Mouse (Mus musculus): ENCODE data around the gene Ccdc73. TPM values are rescaled to one million over a fixed set of nuclear protein-coding genes. Genes with fewer than 3 reads are reported as not detected.
A peak's percentile ranks its signal among the peaks of the same experiment; 100 is the strongest.
"Not testable (repeated sequence)": the region's sequence is repeated elsewhere in the genome, so short reads cannot be mapped to it uniquely, and the experiment has no call there.

The Ccdc73 gene
- total RNA-seq, 2 experiments from 2014 or later, result 6.0 to 8.6 TPM

DNA sequence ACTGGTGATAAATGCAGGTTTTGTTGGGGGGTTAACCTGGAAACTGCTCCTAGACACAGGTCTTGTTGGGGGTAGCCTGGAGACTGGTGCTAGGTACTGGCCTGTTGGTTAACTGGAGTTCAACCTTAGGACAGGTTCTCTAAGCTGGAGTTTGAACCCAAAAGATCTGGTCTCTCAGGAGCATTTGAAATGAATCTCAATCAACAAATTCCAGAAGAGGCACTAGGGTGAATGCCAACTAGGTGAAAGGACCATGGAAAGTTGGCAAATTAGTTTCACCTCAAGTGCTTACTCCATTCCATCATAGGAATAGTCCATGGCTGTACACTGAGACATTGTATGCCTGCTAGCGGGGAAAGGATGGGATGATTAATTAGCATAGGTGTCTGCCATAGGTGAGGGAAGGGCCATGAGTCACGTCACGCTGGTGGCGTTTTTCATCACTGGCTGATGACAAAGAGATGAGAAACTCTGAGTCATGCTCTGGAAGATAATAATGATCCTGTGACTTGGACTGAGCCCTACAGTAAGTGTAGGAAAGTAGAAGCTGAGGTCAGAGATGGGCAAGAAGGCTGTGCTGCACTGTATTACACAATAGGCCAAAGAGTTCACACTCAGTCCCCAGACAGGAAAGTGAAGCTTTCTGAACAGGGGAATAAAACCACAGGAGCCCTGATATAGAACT is 3.3 kb upstream of the Ccdc73 start:
- DNase-seq (ENCODE audit: low spot score in 2 of 2), result no peak

DNA sequence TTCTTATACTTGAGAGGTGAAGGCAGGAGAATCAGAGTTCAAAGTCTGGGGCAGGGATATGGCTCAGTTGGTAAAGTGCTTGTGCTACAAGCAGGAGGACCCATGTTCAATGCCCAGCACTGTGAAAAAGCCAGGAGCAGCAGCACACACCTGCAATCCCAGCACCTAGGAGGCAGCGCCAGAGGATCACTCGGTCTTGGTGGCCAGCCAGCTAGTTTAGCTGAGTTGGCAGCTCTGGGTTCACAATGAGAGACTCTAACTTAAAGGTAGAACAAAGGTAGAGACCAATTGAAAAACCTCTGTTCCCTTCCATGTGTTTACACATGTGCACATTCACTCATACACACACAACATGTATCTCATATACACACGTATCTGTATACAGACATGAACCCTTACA is 1.5 kb downstream of the Ccdc73 start:
- DNase-seq (ENCODE audit: low spot score in 2 of 2), result no peak

DNA sequence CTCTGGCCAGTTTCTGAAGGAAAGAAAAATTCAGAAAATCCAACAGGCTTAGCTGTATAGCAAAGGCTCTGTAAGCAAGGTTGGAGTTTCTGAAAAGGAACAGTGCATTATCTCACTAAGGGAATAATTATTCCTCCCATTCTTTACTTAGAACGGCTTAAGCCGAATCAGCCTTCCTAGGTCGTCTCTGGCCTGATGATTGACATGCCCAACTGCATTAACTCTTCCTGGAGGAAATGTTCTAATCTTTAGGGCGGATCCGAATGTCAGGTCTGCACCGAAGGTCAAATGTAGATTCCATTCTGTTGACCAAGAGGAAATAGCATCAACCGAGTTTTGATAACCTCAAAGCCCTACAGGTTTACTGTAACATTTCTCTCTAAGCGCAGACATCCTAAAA is 11.2 kb downstream of the Ccdc73 start:
- DNase-seq (ENCODE audit: low spot score in 2 of 2), result no peak

DNA sequence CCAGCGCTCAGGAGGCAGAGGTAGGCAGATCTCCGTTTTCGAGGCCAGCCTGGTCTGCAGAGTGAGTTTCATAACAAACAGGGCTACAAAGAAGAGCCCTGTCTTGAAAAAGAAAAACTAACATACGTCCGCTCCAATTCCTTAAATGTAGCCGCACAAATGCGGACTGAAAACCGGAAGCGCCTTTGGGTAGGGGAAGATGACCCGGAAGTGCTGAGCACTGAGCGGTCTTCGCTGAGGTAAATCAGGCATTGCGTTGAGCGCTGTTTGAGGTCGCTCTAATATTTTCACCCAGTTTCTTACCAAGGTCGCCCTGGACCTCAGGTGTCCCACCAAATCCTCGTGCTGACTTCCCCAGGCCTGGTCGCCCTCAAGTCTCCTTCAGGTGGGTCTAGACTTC is 18.5 kb downstream of the Ccdc73 start:
- DNase-seq (ENCODE audit: low spot score in 2 of 2), result no peak

DNA sequence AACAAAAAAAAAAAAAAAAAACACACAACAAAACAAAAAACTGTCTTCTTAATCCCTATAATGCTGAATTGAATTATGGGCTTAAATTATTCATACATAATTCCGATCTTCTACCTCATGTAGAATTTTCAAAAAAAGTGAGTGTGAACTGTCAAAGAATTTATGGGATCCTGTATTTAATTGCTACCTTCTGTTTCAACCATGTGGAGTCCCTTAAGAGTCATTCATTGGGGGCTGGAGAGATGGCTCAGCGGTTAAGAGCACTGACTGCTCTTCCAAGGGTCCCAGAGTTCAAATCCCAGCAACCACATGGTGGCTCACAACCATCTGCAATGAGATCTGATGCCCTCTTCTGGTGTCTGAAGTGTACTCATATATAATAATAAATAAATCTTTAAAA is 19.7 kb downstream of the Ccdc73 start:
- not testable (repeated sequence) for DNase-seq (ENCODE audit: low spot score in 2 of 2)

DNA sequence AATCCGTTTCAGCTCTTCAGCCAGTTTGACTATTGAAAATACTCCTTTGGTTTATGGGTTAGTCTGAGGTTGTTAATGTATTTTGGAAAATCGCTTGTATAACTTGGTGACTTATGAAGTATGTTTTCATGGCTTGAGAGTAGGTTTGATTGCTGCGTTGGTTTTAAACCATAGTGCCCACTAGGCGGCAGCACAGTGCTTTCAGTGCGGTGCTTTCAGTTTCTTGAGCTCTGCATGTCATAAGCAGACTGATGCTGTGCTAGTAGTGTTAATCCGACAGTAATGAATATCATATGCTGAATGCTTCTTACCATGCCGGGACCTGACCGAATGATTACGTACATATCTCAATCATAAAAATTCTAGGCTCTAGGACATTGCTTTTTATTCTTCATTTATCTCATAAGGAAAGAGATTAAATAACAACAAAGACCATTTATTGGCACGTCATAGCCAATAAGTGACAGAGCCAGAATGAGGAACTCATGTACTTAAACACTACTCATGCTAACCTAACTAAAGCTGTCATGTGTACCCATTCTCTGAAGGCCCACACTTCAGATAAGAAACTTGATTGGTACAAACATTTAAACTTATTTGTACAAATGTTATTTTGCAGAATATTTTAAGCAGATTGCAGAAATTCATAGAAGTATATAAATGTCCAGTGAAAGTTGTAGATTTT is 20.4 kb downstream of the Ccdc73 start:
- peak; percentile 72 to 78 for DNase-seq (ENCODE audit: low spot score in 2 of 2)

DNA sequence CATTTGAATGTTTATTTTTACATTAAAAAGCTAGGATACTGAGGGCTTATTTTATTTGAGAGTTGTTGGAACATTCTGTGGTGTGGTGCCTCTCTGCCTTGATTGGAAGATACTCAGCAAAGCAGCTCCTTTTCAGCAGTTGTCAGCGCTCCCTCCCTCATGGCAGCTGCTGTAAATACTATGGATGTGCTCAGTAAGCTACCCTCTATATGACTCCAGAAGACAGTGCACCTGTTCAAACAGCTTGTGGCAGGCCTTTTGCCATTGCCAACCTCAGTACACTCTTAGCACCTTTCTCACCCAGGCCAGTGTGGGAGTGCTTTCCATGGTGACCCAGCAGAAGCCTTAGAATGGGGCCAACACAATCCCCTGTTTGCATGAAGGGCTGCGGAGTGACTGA is 32.4 kb downstream of the Ccdc73 start:
- DNase-seq (ENCODE audit: low spot score in 2 of 2), result no peak

DNA sequence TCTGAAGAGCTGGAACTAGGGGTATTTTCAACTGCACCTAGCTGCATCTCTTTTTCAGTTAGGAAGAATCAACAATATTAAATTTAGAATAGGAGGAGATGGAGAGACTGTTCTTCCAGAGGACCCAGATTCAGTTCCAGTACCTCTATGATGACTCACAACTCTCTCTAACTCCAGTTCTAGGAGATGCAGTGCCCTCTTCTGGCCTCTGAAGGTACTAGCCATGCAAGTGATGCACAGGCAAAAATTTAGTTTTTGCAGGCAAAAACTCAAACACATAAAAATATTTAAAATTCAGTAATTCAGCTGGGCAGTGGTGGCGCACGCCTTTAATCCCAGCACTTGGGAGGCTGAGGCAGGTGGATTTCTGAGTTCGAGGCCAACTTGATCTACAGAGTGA is 48.1 kb downstream of the Ccdc73 start:
- no peak for DNase-seq (ENCODE audit: low spot score in 2 of 2)

DNA sequence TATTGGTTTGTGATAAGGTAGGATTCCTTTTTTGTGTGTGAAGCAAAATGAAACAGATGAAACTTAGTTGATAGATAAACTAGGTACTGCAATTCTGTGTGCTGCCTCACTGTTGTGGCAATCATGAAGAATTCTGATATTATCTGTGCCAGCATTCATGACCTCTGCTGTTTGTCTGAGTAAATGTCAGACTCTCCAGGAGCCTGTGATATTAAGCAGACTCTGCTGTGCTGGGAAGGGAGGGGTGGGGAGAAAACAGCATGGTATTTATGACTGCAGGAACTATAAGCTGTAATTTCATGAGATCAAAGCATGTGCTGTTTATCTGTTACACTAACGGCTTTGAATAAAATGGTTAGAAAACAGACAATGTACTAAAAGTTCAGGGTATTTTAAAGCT is 96.9 kb downstream of the Ccdc73 start:
- no peak for DNase-seq (ENCODE audit: low spot score in 2 of 2)

DNA sequence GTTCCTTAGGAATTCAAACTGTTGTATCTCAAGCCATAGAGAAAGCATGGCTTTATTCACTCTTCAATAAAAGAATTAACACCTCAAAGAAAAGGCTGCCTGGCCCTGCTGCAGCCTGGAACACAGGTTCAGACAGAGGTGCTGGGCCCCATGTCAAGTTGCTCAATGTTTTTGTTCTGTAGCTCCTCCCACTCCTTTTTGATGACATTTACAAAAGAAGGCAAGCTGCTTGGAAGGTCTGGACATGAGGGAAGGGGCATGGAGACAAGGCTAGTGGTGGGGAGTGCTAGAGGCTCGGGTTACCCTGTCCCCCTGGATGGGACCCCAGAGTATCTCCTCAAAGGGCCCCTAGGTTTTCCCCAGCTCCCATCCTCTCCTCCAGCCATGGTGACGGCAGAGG is 114.1 kb downstream of the Ccdc73 start:
- no peak for DNase-seq (ENCODE audit: low spot score in 2 of 2)

DNA sequence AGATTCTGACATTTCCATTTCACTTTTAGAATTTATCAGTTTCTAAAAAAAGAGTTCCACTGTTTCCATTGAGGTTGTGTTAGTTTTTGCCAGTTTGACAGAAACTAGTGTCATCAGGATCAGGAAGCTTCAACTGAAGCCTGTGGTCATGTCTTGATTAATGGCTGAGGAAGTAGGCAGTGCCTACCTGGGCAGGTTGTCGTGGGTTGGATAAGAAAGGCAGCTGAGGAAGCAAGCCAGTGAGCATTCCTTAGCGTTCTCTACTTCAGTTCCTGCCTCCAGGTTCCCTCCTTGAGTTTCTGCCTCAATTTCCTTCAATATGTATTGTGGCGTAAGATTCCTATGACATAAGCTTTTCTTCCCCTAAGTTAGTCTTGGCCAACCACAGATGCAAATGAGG is 118.2 kb downstream of the Ccdc73 start:
- no peak for DNase-seq (ENCODE audit: low spot score in 2 of 2)

DNA sequence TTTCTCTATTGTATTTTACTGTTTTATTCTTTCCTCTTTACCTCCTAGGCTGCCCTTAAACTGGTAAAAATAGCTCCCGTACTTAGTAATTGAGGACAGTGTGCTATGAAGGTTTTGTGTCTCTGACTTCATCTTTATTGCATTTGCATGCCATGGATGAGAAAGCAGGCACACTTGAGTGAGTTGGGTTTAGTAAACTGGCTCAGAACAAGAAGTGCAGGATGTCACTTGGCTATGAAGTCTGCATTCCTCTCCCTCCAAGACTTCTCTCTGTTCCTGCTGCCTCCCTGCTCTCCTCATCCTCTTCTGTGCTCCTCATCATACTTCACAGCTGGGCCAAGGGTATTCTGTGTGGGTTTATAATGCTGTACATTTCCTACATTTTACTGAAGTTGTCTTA is 121.4 kb downstream of the Ccdc73 start:
- DNase-seq (ENCODE audit: low spot score in 2 of 2), result no peak

DNA sequence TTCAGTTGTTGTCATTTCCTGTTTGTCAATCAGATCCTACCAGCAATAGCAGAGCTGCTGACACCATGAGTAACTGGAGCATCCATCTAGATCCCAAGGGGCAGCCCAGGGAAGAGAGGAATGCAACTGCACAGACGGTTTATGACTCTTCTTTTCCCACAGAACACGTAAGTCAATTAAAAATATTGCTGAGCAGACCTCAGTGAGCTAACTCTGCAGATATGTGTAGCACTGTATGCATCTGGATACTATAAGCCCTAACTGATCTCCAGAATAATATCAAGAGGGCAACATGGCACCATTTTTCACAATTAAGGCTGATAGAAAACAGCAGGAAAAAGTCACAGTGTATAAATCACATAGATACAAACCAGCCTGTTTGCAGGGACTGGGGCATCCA is 126.8 kb downstream of the Ccdc73 start:
- no peak for DNase-seq (ENCODE audit: low spot score in 2 of 2)

DNA sequence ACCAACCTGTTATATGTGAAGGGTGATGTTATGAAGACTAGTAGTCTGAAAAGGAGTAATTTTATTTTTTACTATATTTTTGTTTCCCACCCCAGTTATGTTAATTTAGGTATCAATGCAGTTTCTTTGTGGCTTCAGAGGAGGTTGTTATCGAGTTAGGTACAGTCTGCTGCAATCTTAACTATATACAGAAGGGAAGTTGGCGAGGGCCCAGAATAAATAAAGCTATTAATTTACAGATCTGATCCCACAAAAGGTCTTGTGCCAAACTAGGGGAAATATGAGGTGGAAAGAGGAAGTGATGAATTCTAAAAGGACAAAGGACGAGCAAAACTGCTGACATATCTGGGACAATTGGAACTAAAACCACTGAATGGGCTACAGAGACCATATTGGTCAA is 128.6 kb downstream of the Ccdc73 start:
- no peak for DNase-seq (ENCODE audit: low spot score in 2 of 2)

DNA sequence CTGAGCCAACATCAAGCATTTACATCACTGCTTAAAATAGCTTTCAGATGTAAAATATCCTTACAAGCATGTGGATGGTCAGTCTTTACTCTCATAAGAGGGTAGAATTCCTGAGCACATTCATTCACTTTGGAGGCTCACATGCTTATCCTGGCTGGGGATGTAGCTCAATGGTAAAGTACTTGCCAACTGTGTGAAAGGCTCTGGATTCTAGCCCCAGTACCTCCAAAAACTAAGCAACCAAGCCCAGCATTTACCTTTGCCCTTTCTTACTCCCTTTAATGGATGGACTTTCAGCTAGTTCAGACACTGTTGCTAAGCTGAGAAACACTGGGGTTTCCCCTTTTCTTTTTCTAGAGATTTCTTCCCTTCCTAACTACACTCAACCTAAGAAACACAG is 139.6 kb downstream of the Ccdc73 start:
- no peak for DNase-seq (ENCODE audit: low spot score in 2 of 2)

DNA sequence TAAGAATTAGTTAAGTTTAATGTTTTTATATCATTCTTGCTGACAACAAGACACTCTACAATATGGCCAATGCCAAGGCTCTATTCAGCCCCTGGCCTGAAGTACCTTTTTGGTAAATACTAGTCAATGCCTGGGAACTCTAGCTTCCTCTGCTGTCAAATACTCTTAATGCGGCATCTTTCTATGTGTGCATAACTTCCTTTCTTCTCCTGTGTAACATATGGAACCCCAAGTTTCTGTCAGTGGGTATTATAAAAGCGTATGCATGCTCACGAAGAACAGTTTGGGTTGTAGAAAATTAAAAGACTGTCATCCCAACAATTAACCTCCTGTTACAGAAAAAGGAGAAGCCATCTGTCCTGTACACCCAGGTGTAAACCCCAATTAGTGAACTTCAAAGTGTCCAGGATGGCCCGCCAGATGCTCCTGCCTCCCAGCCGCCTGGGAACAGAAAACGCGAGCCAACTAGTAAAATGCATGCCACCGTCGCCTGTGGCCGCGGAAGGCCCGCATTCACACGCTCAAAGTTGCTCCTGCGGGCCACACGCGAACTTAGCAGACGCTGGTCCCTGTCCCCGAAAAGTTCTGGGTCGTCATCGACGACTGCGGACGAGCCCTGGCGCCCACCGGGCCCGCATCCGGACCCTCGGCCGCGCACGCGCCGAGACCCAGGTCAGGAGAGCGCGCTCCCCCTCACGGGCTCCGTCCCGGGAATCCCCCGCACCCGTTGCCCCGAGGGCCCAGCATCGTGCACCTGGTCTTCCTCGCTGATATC is 148.8 kb downstream of the Ccdc73 start:
- no peak for DNase-seq (ENCODE audit: low spot score in 2 of 2)

DNA sequence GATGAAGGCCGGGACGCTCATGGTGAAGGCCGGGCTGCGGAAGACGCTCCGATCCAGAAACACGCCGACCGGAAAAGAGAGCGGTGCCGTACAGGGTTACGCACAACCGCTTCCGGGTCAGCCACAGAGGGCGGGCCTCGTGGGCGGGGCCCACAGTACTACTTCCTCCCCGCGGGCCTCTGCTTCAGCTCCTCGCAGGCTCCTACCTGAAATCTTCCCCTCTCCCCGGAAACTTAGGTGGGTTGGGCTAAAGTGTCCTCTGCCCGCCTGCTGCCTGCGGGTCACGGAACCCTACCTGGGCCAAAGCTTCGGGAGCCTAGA is 149.3 kb downstream of the Ccdc73 start, which contains the start of gene Eif3m:
Gene Eif3m, minus strand, starts transcription at position 114 of the 321 bp plus-strand sequence.
- DNase-seq (ENCODE audit: low spot score in 2 of 2), result peak; percentile 91 to 92

DNA sequence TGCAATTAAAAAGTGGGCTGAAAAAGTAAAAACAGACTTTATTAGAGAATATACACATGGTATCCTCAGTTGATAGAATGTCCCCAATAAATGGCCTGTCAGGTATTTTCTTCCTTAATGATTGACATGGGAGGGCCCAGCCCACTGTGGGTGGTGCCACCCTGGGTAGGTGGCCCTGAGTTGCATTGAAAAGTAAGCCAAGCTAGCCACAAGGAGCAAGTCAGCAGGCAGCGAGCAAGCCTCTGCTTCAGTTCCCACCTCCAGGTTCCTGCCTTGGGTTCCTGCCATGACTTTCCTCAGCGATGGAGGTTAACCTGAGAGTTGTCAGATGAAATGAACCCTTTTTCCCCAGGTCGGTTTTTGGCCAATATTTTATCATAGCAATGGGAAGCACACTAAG is 150.2 kb downstream of the Ccdc73 start:
- DNase-seq (ENCODE audit: low spot score in 2 of 2), result no peak

DNA sequence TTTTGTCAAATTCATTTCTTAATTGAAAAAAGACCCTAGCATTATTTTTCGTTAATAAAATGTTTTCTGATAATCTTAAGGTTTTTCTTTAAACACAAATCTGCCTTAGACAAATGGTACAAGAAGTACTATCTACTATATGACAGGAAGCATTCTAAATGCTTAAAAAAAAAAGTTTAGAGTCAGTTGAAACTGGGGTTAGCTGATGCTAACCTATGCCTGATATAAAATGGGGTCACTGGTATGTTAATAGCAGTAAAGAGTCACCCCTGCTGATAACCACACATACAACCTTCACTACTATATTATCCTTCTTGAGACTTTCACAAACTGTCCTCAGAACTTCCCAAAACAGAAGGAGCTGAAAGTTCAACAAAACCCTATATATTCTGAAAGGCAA is 151.9 kb downstream of the Ccdc73 start:
- no peak for DNase-seq (ENCODE audit: low spot score in 2 of 2)

DNA sequence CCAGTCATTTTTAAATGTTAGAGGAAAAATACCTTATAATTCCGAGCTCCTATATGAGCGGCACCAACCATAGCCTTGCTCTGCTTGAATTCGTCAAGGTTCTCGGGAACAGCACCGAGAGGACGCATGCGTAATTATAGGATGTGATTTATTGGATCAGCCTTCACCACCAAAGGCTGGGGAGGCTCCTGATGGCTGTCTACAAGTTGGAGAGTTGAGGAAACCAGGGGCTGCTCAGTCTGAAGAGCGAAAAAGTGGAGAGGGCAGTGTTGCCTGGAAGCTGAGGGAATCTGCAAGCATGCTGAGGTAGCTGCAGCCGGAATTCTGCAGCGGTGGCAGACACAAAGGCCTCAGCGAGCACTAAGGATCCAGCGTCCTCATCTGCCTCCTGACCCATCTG is 153.7 kb downstream of the Ccdc73 start:
- DNase-seq (ENCODE audit: low spot score in 2 of 2), result peak in 1 of 2 experiments; percentile 16

DNA sequence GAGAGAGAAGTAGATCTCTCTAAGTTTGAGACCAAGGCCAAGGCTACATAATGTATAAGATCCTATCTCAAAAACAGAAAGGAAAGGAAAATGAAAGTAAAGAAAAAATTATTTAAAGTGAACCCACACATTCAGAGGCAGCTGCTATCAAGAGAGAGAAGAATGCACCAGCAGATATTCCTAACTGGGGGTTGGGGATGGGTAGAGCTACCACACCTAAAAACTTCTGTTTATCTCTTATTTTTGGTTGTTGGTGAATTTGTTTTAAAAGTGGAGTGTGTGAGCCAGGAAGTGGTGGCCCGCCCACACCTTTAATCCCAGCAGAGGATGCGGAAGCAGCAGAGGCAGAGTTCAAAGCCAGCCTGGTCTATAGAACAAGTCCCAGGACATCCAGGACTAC is 154.2 kb downstream of the Ccdc73 start:
- no peak for DNase-seq (ENCODE audit: low spot score in 2 of 2)

DNA sequence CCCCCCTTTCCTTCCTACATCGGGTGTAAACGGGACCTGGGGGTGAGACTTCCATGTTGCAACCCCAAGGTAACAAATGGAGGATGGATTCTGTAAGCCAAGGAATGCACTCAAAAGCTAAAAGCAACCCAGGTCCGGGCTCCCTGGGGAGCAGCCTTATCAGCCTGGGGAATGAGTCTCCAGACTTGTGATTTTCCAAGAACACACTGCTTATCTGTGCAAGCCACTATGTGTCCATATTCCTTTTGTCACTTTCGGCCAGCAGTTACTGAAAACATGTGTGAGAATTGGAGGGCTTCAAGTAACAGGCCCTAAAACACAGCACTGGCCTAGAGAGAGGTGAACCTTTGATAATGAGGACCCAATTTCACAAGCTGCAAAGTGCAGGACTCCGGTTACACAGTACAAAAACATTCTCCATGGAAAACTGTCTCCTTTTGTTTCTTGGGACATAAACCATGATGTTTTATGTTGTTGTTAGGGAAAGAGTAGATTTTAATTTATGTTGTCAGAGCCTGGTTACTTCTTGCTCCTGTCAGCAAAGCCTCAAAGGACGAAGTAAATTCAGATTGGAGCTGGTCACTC is 155.5 kb downstream of the Ccdc73 start:
- no peak for DNase-seq (ENCODE audit: low spot score in 2 of 2)

Data from adrenal gland, adult 18-20 months (tissue).